Mouse (Mus musculus) spleen, adult 2 months (tissue): ENCODE results near the gene AU018091.

ENCODE experiments used
- CTCF ChIP-seq: fragments of 200-500 bp; IDR thresholded peaks from 2 replicates; pipeline ENCODE4 v1.5.1; 2011; ENCODE audit warnings: mild to moderate bottlenecking, inconsistent platforms; ENCODE audit not compliant: insufficient read depth, insufficient read length, insufficient replicate concordance; ENCODE audit errors: extremely low read depth
- POLR2A ChIP-seq: fragments of 200-500 bp; IDR thresholded peaks from 2 replicates; pipeline ENCODE4 v1.6.1; 2011; ENCODE audit warnings: low read depth, low read length, inconsistent platforms

DNA sequence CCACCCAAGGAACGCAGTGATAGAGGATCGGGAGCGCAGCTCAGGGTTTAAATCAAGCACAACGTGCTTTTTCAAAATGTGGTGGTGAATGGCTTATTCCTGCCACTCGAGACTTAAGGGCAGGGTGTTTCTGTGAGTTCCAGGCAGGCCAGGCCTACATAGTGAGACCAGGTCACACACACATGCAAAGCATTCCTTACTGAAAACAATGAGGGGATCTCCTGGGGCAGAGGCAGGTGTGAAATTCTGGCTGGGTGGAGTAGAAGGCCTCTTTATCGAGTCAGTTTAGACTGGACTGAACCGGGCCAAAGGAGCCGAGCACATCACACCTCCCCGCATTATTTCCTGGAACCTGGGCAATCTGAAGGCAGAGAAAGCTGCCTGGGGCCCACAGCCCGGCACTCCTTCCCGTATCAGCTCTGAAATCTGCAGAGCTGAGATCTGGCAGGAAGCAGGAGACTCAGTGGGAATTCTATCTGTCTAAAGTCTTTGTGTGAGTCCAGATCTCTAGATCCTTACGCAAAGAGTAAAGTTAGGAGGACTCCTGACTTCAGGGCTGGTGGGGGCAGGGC, 32.2 kb upstream of the AU018091 start:
- no peak for TF ChIP-seq CTCF
- TF ChIP-seq POLR2A = no peak
